Mouse (Mus musculus): ENCODE data around the gene Magea10. TPM values are rescaled to one million over a fixed set of nuclear protein-coding genes. Genes with fewer than 3 reads are reported as not detected.

Magea10 gene
- polyA plus RNA-seq (2014; fragmentation: Nextera tagmentation; extraction: Ambion mirVana): not detected in 2 replicates

DNA sequence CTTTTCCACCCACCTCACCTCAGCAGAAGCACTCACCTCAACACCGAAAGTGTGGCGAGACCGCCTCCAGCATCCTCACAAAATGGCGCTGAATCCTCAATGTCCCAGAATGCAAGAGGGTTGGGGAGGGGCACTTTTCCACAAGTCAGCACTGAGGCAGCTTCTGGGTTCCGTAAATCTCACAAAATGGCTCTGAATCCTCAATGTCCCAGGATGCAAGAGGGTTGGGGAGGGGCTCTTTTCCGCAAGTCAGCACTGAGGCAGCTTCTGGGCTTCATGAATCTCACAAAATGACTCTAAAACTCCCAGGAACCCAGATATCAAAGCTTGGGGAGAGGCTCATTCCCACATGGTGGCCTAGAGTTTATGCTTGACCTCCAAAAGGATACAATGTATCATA is at the start of gene Magea10:
Gene Magea10, minus strand, starts transcription at position 101 of the 400 bp plus-strand sequence.
- WGBS: 93% methylated on average over 6 of the region's 6 CpGs
- no peaks in the 10 kb centered on the region for H3K27me3 ChIP-seq (ENCODE audit: control insufficient read depth, insufficient read depth, low read length)
- H3K36me3 ChIP-seq (ENCODE audit: control insufficient read depth, insufficient read depth, low read length): no peaks in the 10 kb centered on the region
- H3K27ac ChIP-seq (replicated peaks; ENCODE audit: low read depth, low read length): no peak within 1 kb of the TSS
- DNase-seq (ENCODE audit: low spot score): no peak
- H3K4me1 ChIP-seq (ENCODE audit: control insufficient read depth, insufficient read depth, low read length): no peaks in the 10 kb centered on the region
- no peak within 1 kb of the TSS for H3K4me3 ChIP-seq (ENCODE audit: low read depth, low read length)
- no peak within 1 kb of the TSS for H3K4me2 ChIP-seq (ENCODE audit: low read depth, severe bottlenecking)
- no peak within 1 kb of the TSS for H3K9ac ChIP-seq (ENCODE audit: low read length)
- ATAC-seq (ENCODE audit: insufficient number of reproducible peaks, low FRiP score, low TSS enrichment, low read depth): no peak
- no peaks in the 10 kb centered on the region for H3K9me3 ChIP-seq (ENCODE audit: control insufficient read depth, low read length)

DNA sequence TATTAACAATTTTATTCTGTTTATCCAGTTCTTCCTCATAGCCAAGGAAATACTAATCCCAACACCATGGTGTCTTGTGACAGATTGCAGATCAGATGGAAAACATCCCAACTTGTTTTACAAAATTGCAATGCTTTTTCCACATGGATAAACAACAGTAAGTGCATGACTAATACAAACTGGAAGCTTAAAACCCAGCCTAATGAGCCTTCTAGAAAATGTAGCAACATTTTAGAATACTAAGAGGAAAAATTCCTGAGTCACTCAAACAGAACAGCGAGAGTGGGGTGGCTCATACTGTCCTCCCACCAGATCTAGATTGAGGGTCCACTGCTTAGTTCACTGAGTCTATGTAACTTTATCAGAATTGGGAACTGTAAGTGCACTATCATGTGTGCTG is 4.7 kb downstream of the Magea10 start:
- no peak overlapping the region for H3K4me2 ChIP-seq (ENCODE audit: low read depth, severe bottlenecking)

More for the DNA sequence above, 4.7 kb downstream of the Magea10 start:
- no peak for ATAC-seq (ENCODE audit: insufficient number of reproducible peaks, low FRiP score, low TSS enrichment, low read depth)
- no peaks in the 10 kb centered on the region for H3K36me3 ChIP-seq (ENCODE audit: control insufficient read depth, insufficient read depth, low read length)
- H3K4me3 ChIP-seq (ENCODE audit: low read depth, low read length): no peak overlapping the region
- no peak for DNase-seq (ENCODE audit: low spot score)
- H3K27ac ChIP-seq (replicated peaks; ENCODE audit: low read depth, low read length): no peak overlapping the region
- H3K9ac ChIP-seq (ENCODE audit: low read length): no peak overlapping the region
- 81% methylated on average over 1 of the region's 1 CpGs for WGBS
- no peaks in the 10 kb centered on the region for H3K9me3 ChIP-seq (ENCODE audit: control insufficient read depth, low read length)
- H3K27me3 ChIP-seq (ENCODE audit: control insufficient read depth, insufficient read depth, low read length): no peaks in the 10 kb centered on the region
- H3K4me1 ChIP-seq (ENCODE audit: control insufficient read depth, insufficient read depth, low read length): no peaks in the 10 kb centered on the region

Other genes with a start within 250 kb of the Magea10 start
- gene Magea4, start 164.8 kb downstream of the Magea10 start, polyA plus RNA-seq (2014; fragmentation: Nextera tagmentation; extraction: Ambion mirVana): not detected in 2 replicates
- gene Gabre, start 112.1 kb downstream of the Magea10 start, polyA plus RNA-seq (2014; fragmentation: Nextera tagmentation; extraction: Ambion mirVana): 2.1 and 2.3 TPM in 2 replicates